Mouse (Mus musculus) thymus, adult 2 months (tissue): ENCODE data around the gene Nhsl1.

Experiments used
- CTCF ChIP-seq: fragments of 200-500 bp; IDR thresholded peaks from 2 replicates; pipeline ENCODE4 v1.5.1; 2012; ENCODE audit warnings: mild to moderate bottlenecking, control low read depth, low read length, moderate library complexity, borderline replicate concordance; ENCODE audit not compliant: control insufficient read depth, poor library complexity, insufficient read depth; ENCODE audit errors: extremely low read depth
- POLR2A ChIP-seq: fragments of 200-500 bp; IDR thresholded peaks from 2 replicates; pipeline ENCODE4 v1.6.1; 2012; ENCODE audit warnings: mild to moderate bottlenecking, low read length, control low read depth, moderate library complexity; ENCODE audit not compliant: control insufficient read depth, poor library complexity, insufficient read depth; ENCODE audit errors: extremely low read depth

DNA sequence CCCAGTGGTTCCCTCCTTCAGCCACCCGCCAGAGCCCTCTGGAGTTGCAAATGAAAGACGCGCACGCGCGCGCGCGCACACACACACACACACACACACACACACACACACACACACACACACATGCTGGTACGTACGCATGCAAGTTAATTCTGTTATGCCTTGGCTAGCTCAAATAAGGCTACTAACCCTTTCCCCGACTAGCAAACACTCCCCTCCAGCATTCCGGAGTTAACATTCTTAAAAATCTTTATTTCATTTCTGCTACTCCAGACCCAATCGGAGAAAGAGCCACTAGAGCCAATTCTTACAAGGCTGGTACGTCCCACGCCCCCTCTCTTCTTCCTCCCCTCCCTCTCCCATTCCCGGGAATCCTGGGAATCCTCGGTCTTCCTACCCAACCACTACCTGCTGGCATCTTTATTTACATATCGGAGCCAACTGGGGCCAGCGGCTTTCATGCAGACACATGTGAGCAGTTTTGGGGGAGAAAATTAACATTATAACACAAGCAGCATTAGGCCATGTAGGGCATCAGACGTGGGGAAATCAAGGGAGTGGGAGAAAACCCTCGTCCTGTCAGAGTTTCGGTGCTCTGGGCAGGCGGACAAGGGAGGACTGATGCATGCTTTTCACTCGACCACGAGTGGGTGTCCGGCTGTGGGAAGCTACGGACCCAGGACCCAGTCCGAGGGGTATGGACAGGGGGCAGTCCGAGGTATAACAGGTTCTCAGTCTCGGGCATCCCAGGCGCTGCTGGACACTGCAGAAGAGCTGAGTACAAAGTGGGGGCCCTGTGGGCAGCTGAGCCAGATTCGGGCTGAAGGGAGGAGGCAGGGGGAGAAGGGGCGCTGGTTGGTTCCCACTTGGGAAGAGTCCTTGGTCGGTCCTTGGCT is 230.8 kb downstream of the Nhsl1 start:
- TF ChIP-seq POLR2A (no peak), CTCF (no peak)
